Mouse (Mus musculus) fat pad, adult 2 months (tissue): Measurements from ENCODE around the gene Olfr259.

Experiments
- DNase-seq: peaks from one replicate; pipeline ENCODE4 v3.0.0-alpha.2; 2011; ENCODE audit warnings: low read depth, low spot score; ENCODE audit errors: extremely low read depth

The Olfr259 gene

DNA sequence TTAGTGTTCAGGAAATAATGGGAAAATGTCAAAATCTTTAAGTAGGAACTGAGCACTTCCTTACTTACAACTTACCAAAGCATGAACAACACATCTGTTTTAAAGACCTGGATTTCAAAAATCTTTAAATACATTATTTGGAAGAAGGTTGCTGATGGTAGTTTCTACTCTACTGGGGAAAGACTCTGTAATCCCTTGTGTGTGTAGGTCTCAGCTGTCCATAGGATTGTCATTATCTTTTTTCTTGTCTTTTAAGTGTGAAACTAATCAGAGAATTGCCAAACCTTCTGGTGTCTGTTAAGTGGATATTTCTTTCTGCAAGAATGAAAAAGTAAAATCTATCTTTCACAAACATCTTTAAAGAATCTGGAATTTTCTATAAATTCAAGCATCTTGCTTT lies at the start of gene Olfr259:
Olfr259 (minus strand) TSS at position 101 of the 400 bp plus-strand sequence.
- no peak for DNase-seq

DNA sequence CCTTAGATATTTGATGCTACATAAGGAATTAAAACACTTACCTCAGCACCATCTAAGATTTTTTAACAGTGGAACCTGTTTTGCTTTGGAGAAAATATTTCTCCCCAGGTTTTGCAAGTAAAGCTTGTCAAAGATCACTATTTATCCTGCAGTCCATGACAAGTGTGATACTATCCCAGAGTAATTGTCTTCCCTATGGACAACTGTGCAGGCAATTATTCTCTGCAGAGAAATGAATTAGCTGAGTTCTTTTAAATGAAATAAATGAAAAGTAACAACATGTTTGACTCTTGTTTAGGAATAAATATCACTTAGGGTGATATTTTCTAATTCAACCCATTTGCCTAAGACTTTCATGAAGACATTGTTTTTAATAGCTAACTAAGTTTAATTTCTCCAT lies 38.2 kb upstream of the Olfr259 start, which contains the start of gene Olfr1111:
Olfr1111 (minus strand) TSS at position 101 of the 400 bp plus-strand sequence.
- no peak for DNase-seq

DNA sequence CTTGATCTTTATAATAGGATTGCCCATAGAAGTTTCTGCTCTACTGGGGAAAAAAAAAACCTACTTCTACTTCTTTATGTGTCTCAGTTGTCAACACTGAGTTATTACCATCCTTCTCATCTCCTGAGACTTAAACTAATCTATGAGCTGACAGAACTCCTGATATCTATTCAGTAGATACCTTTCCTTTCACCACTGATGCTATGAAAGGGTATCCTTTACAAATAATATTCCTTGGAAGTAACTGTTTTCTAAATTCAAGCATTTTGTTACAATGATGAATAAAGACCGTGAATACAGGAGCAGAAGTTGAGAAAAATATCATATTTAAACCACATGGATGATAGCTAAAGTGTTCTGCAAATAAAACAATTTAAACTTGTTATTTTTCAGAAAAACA lies 25.8 kb upstream of the Olfr259 start, which contains the start of gene Olfr1110:
Olfr1110 (minus strand) TSS at position 101 of the 400 bp plus-strand sequence.
- no peak for DNase-seq

DNA sequence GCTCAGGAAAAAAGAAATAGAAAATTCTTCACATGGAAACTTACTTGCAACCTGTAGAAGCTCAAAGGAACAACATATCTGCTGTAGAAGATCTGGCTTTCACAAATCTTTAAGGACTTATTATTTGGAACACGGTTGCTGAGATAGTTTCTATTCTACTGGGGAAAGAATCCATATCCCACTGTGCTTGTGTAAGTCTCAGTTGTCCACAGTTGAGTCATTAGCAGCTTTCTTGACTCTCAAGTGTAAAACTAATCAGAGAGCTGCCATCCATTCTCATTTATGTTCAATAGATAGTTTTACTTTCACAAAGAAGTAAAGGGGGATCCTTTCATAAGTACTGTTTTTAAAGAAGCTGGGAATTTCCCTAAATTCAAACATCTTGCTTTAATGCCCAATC lies 18.5 kb downstream of the Olfr259 start, which contains the start of gene Olfr1109:
Olfr1109 (minus strand) TSS at position 101 of the 400 bp plus-strand sequence.
- DNase-seq, result no peak

DNA sequence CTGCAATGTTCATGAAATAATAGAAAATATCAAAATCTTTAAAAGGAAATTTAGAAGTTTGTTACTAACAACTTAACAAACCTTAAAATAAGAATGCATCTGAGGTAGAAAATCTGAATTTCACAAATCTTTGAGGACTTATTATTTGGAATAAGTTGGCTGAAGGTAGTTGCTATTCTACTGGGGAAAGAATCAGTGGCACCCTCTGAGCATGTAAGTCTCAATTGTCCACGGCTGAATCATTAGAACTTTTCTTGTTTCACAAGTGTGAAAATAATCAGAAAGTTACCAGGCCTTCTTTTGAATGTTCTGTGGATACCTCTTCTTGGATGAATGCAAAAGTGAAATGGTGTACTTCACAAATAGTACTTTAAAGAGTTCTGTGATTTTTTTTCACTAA lies 38.6 kb downstream of the Olfr259 start, which contains the start of gene Olfr1107:
Olfr1107 (minus strand) TSS at position 101 of the 400 bp plus-strand sequence.
- DNase-seq, result no peak
